Mouse (Mus musculus): ENCODE measurements around the gene Sowaha.

DNA sequence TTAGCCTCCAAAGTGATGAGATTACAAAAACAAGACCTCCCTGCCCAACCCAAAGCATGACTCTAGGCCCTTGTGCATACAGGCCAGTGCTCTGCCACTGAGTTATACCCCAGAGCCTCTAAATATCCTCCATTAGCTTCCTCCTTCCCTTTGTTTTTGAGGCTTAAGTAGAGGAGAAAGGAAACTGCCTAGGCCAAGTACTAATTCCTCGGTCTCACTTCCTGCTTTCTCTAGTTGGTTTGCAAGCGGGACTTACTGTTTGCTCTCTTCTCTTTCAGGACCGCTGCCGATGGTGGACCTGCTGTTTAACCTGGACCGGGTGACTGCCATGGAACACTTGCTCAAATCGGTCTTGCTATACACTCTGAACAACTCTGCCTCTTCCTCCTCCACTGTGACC lies 43.7 kb downstream of the Sowaha start:
- TF ChIP-seq CTCF (IDR thresholded peaks at IDR 0.05; ENCODE audit: extremely low read depth, insufficient read depth, low read length) (no peak), POLR2A (IDR thresholded peaks at IDR 0.05; ENCODE audit: extremely low read depth, insufficient read depth, low read length) (no peak)
